Mouse (Mus musculus) gastrocnemius, postnatal 36 days (tissue): ENCODE data around the gene Gps1. TPM values are rescaled to one million over a fixed set of nuclear protein-coding genes. Genes with fewer than 3 reads are reported as not detected.
"Not testable (repeated sequence)": the region's sequence is repeated elsewhere in the genome, so short reads cannot be mapped to it uniquely, and the experiment has no call there.

Experiments used
- DNase-seq, 2 experiments: peaks; one replicate each; pipeline ENCODE4 v3.0.0; 2022
- intact Hi-C: fragments of 180-260 bp; cut with DNase I; formaldehyde crosslinking; loops from one replicate; pipeline ENCODE4 v1.15.1; 2025
- total RNA-seq, 2 experiments: library from RNA; stranded (reverse); gene quantifications; 2 replicates each; pipeline ENCODE4 v1.2.3; 2021

Gps1 gene
- total RNA-seq, 2 experiments from 2014 or later, result 52.6 to 52.7 TPM

- intact Hi-C loops, result loop anchor here (5.0 to 10.0 kb wide), 2 partner anchors 118 to 285 kb away; partner anchors contain the start of genes Notum and Slc25a10
- no peak for DNase-seq
Measured at GRCm38 (mm10) chr11:120779876-120780275, 4.2 kb upstream of the Gps1 start.

GRCm38 (mm10) chr11:120781361-120781760 lies 2.7 kb upstream of the Gps1 start:
- intact Hi-C loops, result loop anchor here (10.0 kb wide), 1 partner anchor 287 kb away; the partner anchor contains the start of gene Slc25a10
- not testable (repeated sequence) for DNase-seq

- DNase-seq, result no peak
- intact Hi-C loops, result loop anchor here (10.0 kb wide), 1 partner anchor 289 kb away; the partner anchor contains the start of gene Slc25a10
Measured at GRCm38 (mm10) chr11:120783426-120784063, 527 bp upstream of the Gps1 start.

- DNase-seq, result no peak
- intact Hi-C loops, result loop anchor here (10.0 kb wide), 1 partner anchor 290 kb away; the partner anchor contains the start of gene Slc25a10
Measured at GRCm38 (mm10) chr11:120785145-120785544, 1.1 kb downstream of the Gps1 start.

GRCm38 (mm10) chr11:120788460-120788859 lies 4.4 kb downstream of the Gps1 start:
- intact Hi-C loops, result loop anchor here (10.0 kb wide), 1 partner anchor 294 kb away; the partner anchor contains the start of gene Slc25a10
- not testable (repeated sequence) for DNase-seq

GRCm38 (mm10) chr11:120789355-120789754 lies 5.3 kb downstream of the Gps1 start:
- intact Hi-C loops, result loop anchor here (10.0 kb wide), 1 partner anchor 295 kb away; the partner anchor contains the start of gene Slc25a10
- no peak for DNase-seq

GRCm38 (mm10) chr11:120789810-120790209 lies 5.7 kb downstream of the Gps1 start:
- DNase-seq, result no peak
- intact Hi-C loops, result loop anchor here (10.0 kb wide), 1 partner anchor 295 kb away; the partner anchor contains the start of gene Slc25a10

GRCm38 (mm10) chr11:120792652-120793051 lies 8.6 kb downstream of the Gps1 start:
- intact Hi-C loops, result no loop called here
- no peak for DNase-seq

GRCm38 (mm10) chr11:120795756-120796613 lies 11.9 kb downstream of the Gps1 start, which contains the start of gene Dus1l:
TSS of gene Dus1l (minus strand) at chr11:120796403.
- peak; percentile 96 to 98 for DNase-seq
- intact Hi-C loops, result no loop called here

- intact Hi-C loops, result no loop called here
Measured at GRCm38 (mm10) chr11:120796614-120796946, 12.5 kb downstream of the Gps1 start.

GRCm38 (mm10) chr11:120798244-120798643 lies 14.2 kb downstream of the Gps1 start:
- intact Hi-C loops, result no loop called here

More at GRCm38 (mm10) chr11:120796614-120796946, 12.5 kb downstream of the Gps1 start:
- DNase-seq, result no peak

GRCm38 (mm10) chr11:120799316-120799890 lies 15.3 kb downstream of the Gps1 start:
- intact Hi-C loops, result no loop called here
- no peak for DNase-seq

More at GRCm38 (mm10) chr11:120798244-120798643, 14.2 kb downstream of the Gps1 start:
- DNase-seq, result no peak

- DNase-seq, result peak; percentile 89
- intact Hi-C loops, result no loop called here
Measured at GRCm38 (mm10) chr11:120800061-120800904, 16.2 kb downstream of the Gps1 start.

- intact Hi-C loops, result no loop called here
- no peak for DNase-seq
Measured at GRCm38 (mm10) chr11:120804274-120804673, 20.2 kb downstream of the Gps1 start.

- intact Hi-C loops, result loop anchor here (5.0 kb wide), 1 partner anchor 73 kb away; no protein-coding TSS in a partner anchor
- DNase-seq, result no peak
Measured at GRCm38 (mm10) chr11:120804769-120805168, 20.7 kb downstream of the Gps1 start.

GRCm38 (mm10) chr11:120805375-120806298 lies 21.6 kb downstream of the Gps1 start:
- intact Hi-C loops, result loop anchor here (5.0 kb wide), 1 partner anchor 72 kb away; no protein-coding TSS in a partner anchor
- DNase-seq, result no peak

- intact Hi-C loops, result loop anchor here (5.0 kb wide), 1 partner anchor 69 kb away; no protein-coding TSS in a partner anchor
- no peak for DNase-seq
Measured at GRCm38 (mm10) chr11:120808010-120808409, 23.9 kb downstream of the Gps1 start.

- no peak for DNase-seq
- intact Hi-C loops, result no loop called here
Measured at GRCm38 (mm10) chr11:120812068-120812467, 28.0 kb downstream of the Gps1 start.
